Mouse (Mus musculus) urinary bladder, adult 2 months (tissue): ENCODE measurements around the gene Tmem50b. TPM values are rescaled to one million over a fixed set of nuclear protein-coding genes. Genes with fewer than 3 reads are reported as not detected.
A peak's percentile ranks its signal among the peaks of the same experiment; 100 is the strongest.
"Not testable (repeated sequence)": the region's sequence is repeated elsewhere in the genome, so short reads cannot be mapped to it uniquely, and the experiment has no call there.

ENCODE experiments used
- DNase-seq: peaks from one replicate; pipeline ENCODE4 v3.0.0; 2022; ENCODE audit warnings: low spot score
- polyA plus RNA-seq: library from polyadenylated mRNA; depleted of rRNA; stranded (reverse); fragments of >200 nt; gene quantifications from 2 replicates; pipeline ENCODE4 v1.2.3, GENCODE M21; 2012; rRNA removed

Tmem50b gene
- 78.0 and 80.8 TPM in 2 replicates for polyA plus RNA-seq

DNA sequence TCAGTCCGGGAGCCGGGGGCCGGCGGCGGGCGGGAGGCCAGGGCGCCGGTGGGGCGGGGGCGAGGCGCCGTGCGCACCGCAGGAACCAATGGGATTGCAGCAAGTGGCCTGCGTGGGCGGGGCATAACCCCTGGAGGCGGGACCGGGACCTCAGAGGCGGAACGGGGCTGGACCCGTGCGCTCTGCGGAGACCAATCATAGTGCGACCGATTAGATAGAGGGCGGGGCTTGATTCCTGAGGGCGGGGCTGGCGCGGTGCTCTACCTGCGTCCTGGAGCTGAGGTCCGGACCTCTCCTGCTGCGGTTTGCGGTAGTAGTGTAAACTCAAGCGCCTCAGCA lies at the start of gene Tmem50b:
TSS of gene Tmem50b (minus strand) at position 129 of the 339 bp plus-strand sequence.
- DNase-seq: peak; percentile 96

DNA sequence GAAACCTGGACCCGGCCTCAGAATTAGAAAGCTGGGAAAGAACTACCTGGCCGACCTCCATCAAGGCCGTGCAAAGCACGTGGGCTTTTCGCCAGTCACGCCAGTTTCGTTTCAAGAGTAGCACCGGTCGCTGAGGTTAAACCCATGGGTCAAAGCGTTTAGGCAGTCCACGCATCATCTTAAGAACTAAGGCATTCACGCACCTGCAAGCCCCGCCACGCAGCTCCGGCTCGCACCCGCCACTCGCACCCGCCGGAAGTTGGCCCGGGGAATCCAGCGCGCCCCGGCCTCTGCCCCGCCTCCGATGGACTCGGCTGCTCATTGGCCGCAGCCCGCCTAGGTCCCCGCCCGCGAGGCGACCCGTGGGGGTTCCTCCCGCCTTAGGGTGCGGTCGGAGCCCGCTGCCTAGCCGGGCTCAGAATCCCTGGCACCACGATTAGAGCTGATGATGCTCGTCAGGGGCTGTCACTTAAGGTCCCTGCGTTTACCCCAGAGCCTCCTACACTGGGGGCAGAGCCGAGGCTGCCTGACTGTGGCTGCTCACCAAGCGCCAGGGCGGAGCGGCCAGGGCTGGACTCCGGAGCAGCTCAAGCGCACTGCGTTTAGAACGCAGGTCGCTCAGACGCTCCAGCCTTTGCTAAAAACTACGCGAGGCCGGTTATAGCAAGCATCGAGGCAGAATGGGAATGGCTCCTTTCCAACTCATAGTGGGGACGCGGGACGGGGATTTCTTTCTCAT lies 49.2 kb upstream of the Tmem50b start, which contains the start of gene Gart:
TSS of gene Gart (minus strand) at position 272 of the 739 bp plus-strand sequence.
- peak; percentile 96 for DNase-seq

DNA sequence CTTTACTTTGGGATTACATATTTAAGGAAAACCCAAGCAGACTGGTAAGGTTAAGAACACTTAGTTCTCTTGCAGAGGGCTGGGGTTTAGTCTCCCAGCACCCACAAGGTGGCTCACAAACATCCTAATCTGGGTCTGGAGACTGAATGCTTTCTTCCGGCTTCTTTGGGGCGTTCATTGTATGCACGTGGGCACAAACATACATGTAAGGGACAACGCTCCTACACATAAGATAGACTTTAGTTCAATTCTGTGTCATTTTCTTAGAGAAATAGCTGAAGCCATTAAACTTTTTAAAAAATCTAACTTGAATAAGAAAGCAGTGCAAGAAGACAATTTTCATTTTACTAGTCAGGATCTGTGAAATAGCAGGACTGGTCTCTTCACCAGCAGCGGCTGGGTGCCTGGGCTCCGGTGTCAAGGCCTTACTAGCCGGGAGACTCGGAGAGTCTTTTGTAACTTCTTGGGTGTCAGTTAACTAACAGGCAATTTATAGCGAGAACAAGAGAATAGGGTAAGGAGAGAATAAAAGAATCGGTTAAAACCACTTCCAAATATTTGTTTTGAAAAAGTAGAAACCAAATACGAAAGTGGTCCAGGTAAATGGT lies 48.5 kb upstream of the Tmem50b start:
- DNase-seq: no peak

DNA sequence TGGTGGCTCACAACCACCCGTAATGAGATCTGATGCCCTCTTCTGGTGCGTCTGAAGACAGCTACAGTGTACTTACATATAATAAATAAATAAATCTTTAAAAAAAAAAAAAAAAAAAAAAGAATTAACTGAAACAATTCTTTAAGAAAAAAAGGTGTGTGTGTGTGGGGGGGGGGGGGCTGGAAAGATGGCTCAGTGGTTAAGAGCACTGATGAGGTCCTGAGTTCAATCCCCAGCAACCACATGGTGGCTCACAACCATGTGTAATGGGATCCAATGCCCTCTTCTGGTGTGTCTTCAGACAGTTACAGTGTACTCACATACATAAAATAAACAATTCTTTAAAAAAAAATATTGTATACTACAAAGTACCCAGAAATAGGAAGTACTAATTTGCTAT lies 47.8 kb upstream of the Tmem50b start:
- DNase-seq: not testable (repeated sequence)

DNA sequence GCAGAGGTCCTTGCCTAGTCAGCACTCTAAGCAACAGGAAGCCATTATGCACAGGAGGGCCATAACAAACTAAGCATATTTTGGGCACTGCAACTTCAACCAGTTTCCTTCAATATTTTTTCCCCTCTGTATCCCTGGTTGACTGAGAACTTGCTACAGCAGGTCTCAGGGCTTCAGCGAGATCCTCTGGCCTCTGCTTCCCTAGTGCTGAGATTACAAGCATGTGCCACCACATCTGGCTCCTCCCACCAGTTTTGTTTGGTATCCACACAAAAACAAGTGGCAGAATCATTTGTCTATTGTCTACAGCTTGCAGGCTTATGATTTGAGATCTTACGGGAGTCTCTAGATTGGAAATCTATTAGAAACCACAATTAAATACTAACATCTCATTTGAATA lies 47.3 kb upstream of the Tmem50b start:
- no peak for DNase-seq

DNA sequence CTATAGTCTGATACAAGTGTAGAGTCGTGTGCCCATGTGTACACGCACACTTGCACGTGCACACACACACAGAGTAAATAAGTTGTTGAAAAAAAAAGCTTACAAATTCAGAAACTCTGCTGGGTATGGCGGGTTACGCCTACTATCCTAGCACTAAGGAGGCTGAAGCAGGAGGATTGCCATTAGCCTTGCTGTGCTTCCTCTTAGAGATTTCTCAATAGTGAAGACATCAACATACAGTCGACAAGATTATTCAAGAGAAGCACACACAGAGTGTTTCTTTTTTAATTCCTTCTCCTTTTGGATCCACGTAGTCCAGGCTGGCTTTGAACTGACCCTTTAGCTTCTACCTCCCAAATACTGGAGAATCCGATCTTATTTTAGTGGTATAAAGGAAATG lies 42.6 kb upstream of the Tmem50b start:
- DNase-seq: no peak

DNA sequence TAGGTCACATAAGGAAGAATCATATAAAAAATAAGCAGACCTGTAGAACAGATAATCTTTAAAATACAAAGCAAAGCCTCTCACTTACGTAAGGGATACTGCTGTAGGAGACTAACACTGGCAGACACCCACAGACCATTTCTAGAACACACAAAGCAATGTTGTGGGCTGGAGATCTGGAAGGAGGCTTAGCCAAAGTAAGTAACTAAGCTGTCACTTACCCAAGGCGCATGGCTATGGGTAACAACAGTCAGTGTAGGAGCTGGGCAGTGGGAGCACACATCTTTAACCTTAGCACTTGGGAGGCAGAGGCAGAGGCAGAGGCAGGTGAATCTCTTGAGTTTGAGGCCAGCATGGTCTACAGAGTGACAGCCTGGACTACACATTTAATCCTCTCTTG lies 42.0 kb upstream of the Tmem50b start:
- DNase-seq: no peak

DNA sequence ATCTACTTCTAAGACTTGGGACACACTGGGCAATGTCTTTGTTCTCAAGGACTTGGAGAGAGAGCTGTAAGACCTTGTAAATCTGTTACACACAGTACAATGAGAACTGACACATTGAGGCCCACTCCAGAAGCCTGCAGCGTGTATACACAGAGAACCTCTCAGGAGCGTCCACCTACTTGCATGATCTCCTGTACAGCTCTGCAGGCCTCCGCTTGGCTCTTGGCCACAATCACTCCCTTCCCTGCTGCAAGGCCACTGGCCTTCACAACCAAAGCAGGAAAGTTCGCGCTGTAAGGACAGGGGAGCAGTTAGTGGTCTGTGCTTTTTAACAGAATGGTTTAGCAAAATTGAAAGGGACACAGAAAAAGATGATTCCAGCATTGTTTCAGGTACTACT lies 41.6 kb upstream of the Tmem50b start:
- no peak for DNase-seq

DNA sequence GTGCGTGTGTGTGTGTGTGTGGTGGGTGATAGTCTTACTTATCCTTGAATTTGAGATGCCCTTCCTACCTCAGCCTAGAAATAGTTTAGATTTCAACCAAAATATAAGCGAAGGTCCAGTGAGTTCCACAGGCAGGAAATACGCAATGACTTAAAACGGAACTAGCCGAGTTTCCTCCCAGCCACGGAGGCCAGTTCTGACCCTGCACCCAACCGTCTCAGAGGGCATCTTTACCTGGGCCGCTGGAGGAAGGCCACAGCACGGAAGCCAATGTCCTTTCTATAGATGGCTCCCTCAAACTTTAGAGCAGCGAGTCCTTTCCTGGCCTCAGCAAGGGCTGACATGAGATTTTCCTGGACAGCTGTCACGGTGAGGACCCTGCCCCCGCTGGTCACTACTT lies 36.0 kb upstream of the Tmem50b start:
- DNase-seq: no peak

DNA sequence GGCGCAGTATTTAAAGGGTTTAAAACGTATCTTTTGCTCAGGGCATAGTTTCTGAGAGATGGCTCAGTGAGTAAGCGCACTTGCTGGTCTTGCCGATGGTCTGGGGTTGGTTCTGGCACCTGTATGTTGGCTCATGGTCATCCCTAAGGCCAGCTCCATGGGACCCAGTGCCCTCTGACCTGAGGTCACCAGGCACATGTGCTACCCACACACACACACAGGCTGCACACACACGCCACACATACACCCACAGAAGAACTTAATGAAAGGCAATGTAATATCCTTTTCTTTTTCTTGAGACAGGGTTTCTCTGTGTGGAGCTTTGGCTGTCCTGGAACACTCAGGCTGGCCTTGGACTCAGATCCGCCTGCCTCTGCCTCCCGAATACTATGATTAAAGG lies 35.3 kb upstream of the Tmem50b start:
- DNase-seq: no peak

DNA sequence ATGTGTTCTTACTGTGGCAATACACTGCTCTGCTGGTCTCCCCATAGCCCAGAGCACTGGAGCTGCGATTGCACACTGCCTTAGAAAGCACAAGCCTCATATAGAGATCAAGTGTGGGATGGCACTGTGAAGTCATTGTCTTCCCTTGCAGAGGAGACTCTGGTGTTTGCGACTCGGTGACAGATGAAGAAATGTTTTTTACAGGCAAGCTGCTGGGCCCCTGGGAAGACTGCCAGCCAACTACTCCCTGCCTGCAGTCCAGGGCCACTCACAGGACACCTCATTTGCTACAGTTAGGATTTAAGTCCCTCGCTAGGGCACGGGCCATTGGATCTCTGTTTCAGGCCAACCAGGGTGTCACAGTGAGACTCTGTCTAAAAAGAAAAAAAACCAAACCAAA lies 34.8 kb upstream of the Tmem50b start:
- no peak for DNase-seq

DNA sequence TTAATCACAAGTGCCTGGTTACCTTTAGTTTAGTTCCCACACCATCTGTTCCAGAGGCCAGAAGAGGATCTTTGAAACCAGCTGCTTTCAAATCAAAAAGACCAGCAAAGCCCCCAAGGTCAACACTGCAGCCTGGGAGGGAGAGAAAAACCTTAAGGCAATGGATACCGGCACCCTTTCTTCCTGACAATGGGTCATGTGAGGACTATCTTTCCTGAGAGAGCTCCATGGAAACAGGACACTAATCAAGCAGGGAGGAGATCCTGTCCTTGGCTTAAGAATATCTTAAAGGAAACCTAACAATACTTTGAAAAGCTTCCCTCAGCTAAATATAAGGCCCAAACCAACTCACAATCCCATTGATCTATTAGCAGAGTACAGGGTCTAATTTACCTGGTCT lies 33.0 kb upstream of the Tmem50b start:
- no peak for DNase-seq

DNA sequence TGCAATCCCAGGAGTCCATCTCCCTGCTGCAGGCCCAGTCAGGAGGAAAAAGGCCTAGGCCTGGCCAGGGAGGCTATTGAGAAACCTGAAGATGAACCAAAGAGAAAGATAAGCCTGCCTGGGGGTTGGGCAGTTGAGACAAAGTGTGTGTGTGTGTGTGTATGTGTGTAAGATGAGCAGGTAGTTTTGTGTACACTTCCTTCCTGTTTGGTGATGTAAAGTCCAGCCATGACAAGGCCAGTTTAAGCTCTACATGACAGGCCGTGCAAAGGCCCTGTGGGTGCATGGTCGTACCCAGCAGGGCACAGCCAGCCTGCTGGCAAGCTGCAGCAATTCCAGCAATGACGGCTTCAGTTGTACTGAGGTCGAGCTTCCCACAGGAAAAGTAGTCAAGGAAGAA lies 32.1 kb upstream of the Tmem50b start:
- DNase-seq: no peak

DNA sequence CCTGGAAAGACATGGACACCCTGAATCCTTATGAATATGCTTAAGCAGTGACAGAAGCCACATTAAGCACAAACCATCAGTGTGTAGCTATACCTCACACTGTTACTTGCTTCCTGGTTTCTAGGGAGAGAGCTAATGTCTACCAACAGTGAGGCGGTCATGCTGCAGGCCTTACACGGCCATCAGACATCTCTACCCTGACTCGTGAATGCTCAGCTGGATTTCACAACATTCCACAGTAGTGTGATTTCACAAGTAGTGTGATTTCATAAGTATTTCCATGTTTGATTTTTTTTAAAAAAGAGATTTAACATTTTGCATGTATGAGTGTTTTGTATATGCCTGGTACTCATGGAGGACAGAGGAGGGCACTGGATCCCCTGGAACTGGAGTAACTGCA lies 31.1 kb upstream of the Tmem50b start:
- no peak for DNase-seq

DNA sequence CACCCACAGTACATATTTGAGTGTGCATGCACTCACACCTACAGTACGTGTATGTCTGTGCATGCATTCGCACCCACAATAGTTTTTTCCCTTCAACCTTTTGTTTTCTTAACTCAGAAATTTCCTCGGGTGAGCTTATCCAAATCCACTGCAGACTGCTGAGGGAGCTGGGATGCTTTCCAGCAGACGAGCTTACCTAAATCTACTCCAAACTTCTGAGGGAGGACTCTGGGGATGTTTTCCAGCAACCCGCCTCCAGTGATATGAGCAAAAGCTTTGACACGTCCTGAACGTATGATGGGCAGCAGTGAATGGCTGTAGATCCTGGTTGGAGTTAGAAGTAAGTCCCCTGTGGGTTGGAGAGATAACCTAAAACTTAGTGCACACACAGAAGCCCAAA lies 30.2 kb upstream of the Tmem50b start:
- no peak for DNase-seq

DNA sequence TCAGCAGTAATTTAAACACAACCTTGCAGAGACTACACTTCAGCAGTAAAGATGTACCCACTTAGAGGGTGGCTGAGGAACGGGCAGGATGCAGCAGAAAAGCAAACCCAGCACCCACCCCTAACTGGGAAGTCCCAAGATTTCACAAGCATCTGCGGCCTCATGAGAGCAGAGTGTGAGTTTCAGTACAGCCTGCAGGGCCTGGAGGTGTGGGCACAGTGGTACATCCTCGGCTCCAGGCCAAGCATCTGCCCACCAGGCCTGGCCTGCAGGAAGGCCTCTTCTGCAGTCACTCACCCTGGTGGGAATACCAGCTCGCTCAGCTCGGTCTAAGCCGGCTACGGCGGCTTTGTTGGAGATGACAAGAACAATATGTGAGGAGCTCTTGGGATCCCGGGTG lies 25.5 kb upstream of the Tmem50b start:
- DNase-seq: no peak

DNA sequence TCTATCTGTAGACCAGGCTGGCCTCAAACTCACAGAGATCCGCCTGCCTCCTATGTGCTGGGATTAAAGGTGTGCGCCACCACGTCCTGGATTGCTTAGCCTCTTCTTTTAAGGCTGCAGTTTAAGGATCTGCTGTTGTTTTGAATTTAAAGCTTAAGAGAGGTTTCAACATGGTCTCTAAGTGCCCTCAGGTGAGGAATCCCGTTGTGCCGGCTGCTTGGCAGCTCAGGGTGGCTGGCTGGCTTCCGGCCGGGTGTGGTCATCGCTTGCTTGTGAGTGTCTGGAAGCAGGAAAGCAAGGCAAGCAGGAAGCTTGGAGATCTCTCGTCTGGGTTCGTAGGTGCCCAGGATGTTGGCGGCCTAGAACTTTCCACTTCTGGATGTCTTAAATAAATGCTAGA lies 23.4 kb upstream of the Tmem50b start:
- no peak for DNase-seq

DNA sequence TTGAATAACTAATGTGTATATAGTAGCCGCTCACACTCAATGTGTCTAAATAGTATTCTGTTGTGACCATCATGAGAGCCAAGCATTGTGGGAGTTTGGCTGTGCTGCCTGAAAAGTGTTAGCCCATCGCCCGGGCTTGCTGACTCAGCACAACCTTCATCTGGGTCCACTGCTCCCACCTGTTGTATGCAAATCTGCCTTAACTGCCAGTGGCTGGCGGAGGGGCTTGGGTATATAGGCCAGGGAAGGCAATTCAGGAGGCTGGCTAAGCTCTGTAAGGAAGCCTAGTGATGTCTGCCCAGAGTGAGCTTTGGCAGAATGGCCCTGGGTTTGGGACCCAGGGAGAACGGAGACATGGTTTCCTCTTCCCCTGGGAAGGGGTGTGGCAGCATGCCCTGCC lies 22.6 kb upstream of the Tmem50b start:
- no peak for DNase-seq

DNA sequence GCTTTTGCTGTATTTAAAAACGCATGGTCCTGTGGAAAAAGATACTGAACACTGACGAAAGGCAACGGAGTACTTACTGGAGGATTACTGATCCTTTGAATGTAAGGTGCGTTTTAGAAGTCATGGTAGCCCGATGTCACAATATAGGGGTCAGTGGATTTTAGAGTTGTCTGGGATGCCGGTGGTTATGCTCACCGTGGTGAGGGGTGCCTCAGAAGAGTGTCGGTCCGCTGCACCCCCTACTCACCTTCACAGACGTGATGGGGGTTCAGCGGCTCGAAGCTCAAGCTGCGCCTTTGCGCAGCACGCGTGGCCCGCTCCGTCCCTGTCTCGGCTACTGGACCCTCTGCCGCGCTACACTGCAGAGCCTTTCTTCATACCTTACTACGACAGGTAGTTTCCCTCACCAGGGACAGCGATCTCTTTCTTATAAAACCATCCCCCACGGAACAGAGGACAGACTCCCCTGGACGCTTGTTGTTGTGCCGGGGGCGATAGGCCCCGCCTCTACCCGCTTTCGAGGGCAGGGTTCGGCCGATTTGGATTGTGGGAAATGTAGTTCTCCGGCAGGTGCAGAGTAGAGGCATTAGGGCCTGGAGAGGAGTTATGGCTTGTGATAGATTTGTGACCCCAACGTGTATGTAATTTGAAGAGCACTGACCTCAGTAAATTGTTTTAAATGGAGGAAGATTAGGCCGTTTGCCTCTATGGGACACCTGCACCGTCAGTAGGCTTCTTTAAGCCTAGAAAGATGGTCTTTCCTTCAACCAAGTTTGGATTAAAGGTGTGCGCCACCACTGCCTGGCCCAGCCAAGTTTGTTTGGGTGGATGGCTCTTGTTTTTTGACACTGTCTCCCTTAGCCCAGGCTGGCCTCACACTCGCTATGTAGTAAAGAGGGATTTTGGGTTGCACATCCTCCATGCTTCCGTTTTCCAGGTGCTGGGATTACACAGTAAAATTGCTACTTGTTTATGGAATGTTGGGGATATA lies 21.2 kb upstream of the Tmem50b start, which contains the start of gene Dnajc28:
TSS of gene Dnajc28 (minus strand) at position 516 of the 991 bp plus-strand sequence.
- DNase-seq: peak; percentile 48

DNA sequence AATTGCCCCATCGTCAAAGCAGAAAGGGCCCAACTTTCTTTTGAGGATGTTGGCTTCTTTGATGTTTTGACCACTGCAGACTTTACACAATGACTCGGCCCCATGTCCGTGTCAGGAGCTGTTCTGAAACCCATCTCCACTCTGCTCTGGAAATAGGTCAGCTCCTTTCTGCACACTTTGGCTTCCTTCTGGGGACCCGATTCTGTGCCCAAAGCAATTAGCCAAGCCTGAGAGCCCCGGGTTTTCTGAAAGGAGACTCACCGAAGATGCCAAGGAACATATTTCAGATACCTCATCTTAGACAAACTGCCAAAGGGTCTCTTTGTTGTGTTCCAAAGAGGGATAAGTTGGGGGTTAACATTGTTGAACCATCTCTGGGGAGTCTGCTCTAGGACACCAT lies 17.0 kb upstream of the Tmem50b start:
- DNase-seq: no peak

DNA sequence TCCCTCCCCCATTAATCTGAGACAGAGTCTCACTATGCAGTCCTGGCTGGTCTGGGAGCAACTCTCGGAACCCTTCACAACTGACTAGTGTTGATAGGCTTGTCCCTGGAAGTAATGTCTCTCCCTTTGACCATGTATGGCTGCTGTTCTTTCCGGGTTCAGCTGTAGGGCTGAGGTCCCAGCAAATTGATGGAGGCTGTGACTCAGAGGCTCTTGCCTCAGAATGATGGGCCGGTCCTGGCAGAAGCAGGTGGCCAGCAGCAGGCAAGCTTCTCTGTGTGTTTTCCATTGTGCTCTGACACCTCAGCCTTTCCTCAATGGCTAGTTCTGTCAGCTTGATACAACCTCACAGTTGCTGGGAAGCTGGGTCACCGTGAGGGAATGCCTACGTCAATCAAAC lies 14.9 kb upstream of the Tmem50b start:
- no peak for DNase-seq

DNA sequence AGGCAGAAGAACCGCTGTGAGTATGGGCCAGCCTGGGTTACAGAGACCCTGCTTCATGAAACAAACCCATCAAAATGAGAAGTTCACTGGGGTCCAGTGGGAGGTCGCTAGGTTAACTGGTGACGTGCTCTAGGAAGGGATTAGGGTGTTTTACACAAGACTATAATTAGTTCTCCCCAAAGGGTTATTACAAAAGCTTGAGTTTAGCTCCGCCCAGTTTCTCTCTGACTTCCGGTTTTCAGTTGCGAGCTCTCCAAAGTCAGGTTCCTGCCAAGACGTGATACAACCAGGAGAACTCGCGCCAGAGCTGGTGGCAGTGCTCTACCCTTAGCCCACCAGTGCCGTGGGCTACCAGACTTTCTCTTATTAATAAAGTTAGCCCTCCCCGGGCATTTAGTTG lies 13.6 kb upstream of the Tmem50b start:
- no peak for DNase-seq
